Mouse (Mus musculus): Measurements from ENCODE around the gene Ppp1r3f.

Gene Ppp1r3f

DNA sequence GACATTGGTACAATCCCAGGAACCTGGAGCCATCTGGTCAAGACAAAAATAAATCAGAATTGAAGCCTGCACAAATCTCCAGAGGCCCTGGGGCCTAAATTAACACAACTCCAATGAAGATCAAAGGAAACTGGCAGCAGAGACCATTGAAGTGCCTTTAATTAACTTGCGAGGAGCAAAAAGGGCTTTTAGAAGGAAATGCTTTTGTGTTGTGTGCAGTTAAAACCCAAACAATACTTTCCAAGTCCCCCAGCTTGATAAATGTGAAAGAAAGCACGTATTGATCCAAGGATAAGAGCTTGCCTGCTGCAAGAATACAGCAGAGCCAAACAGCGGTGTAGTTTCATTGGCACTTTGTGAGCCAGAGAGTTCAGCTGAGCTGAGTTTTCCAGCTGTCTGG, 49.1 kb downstream of the Ppp1r3f start:
- no peak for DNase-seq

Data from thymus, postnatal 4 days (tissue).